Mouse (Mus musculus): ENCODE measurements around the gene Cryzl1.
A peak's percentile ranks its signal among the peaks of the same experiment; 100 is the strongest.

Gene Cryzl1

DNA sequence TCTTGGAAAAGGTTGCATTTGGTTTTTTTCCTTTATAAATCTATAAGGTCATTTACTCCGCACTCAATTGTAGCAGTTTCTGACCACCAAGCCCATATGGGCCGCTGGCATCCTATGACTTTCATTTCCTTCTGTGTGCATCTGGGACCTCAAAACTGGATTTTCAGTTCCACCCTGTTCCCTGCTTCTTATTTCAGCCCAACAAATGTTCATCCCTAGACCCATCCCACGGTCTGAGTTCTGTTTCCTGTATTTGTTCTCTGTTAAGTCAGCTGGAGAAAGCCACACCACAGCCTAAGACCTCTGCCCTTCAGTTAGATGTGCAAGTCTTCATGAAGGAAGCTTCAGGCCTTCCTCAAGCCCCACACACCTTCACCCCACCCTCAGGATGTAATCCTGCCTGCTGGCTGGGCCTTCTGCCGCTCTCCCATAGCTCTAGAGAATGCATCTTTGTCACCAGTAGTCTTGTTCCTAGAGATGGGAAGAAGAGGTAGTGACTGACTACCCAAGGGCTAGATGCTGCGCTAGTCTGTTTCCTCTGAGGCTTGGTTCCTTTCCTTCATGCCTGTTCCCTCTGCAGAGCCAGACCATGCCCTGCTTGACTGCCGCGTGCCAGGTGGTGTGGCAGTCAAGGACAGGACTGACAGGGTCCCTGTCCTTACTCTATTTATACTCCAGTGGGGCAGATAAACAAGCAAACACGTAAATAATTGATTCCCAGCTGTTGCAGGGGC is 11.6 kb upstream of the Cryzl1 start:
- no peak for DNase-seq

DNA sequence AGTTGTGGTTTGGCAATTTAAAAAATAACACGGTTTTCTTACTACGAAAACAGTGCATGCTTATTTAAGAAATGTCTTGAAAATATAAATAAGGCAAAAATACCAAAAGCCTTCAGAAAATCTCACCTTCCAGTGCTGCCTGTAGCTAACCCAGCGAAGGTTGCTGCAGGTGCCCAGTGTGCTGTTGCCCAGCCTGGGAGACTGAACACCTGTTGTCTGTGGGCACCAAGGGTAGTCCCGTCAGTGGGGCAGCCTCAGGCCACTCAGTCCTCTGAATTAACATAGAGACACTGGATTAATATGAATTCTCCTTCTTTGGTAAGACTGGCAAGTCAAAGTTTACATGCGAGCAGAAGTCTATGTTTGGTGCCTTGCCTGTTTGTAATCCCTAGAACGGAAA is 9.7 kb upstream of the Cryzl1 start:
- DNase-seq, result no peak

DNA sequence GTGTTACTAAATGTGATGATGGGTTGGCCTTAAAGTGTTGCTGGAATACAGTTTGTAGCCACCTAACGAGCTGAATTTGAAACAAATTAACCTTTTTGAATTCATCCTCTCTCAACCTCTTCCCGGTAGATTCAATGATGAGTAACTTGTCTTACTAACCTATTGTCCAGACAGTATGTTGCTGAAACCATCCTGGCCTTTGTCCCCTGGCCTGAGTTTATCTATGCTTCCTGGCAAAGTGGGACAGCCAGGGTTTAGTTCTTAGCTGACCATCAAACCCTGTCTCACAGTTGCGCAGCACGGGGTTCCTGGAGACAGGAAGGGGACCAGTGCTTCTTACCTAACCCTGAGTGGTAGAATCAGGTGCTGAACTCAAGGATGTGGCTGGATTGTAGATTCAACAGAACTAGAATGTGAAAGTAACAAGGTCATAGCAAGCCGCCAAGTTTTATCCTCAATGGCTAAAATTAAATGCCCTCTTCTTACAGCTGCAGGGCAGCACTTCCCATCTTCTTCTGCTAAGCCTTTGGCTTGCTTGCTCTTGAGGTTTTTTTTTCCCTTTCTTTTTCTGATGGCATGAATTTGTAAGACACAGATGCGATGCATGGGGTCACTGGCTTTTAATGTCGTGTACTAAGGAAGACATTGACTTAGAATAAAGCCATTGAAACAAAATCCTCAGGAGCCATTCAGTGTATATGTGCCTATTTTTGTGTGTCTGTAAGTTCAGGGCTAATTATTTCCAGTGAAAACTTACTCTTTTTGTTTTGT is 7.5 kb upstream of the Cryzl1 start:
- no peak for DNase-seq

DNA sequence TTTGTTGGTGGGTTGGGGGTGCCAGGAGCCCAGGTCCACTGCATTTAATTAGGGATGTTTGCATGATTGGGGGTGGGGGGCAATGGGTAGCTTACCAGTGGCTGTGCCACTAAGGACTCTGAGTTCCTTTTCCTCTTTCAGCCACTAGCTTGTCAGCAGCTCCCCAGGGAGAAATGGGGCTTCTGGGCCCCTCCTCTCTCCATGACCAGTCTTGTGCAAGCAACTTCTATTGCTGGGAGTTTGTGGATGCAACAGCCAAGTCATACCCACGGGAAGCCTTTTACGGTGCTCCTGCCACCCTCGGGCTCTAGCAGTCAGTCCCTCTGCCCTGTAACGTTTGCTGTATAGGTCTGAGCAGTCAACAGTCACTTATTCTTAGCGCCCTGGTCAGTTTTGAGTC is 6.0 kb upstream of the Cryzl1 start:
- DNase-seq, result no peak

DNA sequence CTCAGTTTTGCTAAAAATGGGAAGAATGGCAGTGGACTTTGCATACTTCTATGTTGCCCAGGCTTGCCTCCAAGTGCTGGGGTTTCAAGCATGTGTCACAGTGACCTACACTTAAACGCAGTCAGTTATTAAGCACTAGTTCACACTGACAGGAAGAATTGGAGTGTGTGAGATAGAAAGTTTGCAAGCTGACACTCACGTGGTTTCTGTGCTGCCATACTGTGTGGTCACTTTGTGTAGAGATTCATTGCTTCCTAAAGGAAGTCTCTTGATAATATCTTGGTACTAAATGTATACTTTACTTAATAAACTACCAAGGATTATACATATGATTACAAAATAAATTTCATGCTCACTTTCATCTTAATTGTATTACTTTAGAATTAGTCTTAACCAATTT is 4.0 kb upstream of the Cryzl1 start:
- DNase-seq, result no peak

DNA sequence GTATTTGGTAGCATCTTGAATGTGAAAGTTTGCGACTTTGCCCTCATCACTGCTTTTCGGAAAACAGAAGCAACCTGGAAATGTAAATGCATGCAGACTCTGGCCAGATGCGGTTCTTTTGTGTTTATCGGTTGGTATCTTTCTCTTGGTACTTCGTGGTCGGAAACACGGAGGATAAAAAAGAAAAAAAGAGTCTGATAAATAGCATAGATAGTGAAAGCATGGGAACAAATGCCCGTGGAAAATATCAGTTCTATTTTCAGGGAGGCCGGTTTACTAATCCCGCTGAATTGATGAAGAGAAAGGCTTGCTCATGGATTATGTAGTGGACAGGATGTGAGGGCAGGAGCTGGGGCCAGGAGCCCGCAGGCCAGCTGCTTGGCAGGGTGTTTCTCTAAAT is 1.7 kb upstream of the Cryzl1 start:
- DNase-seq, result no peak

DNA sequence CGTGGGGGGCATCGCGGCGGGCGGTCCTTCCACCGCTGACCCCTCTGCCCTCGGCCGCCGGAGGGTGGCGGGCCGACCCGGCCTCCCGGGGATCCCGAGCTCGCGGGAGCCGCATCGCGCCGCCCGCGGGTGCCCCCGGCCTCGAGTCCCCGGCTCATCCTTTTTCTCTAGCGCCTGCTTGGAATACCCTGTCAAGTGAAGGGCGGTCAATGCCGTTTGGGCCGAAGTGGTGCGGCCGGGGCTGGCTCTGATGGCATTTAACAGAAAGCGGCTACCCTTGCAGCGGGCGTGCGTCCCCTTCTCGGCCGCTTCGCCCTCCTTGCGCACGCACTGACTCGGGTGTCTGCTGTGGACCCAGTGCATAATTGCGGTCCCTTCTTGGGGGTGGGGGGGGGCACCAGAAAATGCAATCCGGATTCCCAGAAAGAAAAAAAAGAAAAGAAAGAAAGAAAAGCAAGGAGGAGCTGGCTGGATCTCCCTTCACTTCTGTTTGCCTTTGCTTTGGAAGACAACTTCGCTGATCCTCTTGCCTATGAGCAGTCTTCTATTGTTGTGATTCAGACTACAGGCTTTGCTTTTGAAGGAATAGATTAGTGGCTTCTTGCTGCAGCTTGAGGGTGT is 1.2 kb upstream of the Cryzl1 start:
- DNase-seq, result peak; percentile 23 to 58

DNA sequence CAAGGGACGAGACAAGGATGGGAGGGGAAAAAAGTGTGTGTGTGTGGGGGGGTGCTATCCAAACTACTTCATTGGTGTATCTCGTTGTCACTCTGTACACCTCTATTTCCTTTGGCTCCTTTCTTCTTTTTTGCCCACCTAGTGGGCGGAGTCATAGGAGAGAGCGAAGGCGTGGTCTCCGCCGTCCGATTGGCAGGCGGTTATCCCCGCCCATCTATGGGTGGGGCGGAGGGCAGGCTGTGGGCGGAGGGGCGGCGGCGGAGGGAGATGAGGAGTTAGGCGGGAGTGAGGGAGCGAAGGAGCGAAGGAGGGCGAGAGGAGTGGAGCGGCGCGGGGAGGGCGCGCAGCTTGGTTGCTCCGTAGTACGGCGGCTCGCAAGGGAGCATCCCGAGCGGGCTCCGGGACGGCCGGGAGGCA is 299 bp upstream of the Cryzl1 start, which contains the start of gene Itsn1:
Gene Itsn1, plus strand, starts transcription at position 216 of the 417 bp plus-strand sequence.
- peak; percentile 98 for DNase-seq

DNA sequence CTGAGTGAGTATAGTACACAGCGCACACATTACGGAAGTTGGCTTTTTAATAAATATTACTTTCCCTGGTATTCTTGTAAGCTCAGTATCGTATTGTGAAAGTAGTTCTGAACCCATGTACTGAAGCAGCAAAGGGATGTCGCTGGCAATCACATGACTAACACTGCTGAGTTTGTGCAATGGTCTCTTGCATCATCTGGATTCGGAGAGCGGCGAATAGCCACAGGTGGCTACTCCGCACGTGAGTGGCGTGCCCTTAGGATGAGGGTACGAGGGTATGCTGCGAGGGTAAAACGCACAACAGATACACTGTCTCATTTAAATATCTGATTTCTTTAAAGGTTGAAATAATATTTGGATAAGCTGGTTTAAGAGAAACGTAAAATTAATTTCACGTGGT is 1.3 kb downstream of the Cryzl1 start:
- no peak for DNase-seq

DNA sequence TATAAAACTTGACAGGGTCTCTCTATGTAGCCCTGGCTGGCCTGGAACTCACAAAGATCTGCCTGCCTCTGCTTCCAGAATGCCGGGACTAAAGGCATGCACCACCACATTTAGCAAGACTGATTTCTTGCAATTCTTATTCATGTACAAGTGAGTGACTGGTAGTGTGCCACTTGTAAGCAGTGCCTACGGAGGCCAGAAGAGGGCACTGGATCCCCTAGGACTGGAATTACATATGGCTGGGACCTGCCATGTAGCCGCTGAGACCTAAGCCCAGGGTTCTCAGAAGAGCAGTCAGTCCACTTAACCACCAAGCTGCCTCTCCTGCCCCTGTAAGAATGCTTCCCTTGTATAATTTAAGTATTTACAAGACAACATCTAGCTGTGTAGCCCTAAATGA is 4.5 kb downstream of the Cryzl1 start:
- DNase-seq, result peak; percentile 57 to 80

DNA sequence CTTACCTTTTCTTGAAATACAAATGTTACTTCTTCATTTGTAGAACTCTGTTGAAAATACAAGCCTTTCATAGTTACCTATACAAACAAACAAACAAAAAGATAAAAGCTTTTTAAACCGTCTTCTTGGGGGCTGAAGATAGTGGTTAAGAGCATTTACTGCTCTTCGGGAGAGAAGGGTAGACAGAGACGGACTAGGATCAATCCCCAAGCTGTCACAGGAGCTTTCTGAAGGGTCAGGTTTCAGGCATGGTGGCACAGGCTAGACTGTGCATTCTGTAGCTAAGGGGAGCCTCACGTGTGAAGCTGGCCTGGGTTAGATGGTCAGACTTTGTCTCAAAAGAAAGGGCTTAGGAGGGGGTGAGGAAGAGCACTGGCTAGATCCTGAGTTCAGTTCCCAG is 11.4 kb downstream of the Cryzl1 start:
- DNase-seq, result no peak

DNA sequence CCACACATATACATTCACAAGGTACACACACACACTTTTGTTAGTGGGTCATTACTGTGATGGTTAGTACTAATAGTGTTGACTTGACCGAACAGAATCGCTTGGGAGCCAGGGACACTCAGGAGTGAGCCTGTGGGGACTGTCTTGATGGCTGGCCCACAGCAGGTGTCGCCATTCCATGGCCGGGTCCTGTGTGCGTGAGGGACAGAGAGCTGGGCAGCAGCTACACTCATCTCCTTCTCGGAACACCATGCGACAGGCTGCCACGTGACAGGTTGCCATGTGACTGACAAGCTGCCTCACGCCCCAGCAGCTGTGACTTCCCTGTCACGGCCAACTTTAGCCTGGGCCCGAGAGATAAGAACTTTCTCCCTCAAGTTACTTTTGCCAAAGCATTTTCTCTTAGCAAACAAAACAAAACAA is 11.8 kb downstream of the Cryzl1 start:
- DNase-seq, result peak in 1 of 2 experiments; percentile 23

DNA sequence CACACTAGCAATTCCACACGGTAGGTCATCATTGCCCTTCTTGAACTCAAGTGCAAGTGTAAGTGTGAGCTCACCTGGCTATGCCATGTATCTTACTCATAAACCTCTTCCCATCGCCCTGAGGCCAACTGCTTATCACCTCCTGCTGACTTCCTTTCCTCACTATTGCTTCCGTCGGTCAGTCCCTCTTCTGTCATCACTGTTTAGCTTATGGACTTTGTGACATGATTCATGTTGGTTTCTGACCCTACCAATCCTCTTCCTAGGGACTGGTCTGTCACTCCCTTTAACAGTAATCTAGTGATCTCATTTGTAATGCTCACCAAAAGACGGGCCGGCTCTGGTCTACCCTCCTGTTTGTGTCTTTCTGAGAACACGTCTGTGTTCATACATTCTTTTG is 18.5 kb downstream of the Cryzl1 start:
- DNase-seq, result no peak

DNA sequence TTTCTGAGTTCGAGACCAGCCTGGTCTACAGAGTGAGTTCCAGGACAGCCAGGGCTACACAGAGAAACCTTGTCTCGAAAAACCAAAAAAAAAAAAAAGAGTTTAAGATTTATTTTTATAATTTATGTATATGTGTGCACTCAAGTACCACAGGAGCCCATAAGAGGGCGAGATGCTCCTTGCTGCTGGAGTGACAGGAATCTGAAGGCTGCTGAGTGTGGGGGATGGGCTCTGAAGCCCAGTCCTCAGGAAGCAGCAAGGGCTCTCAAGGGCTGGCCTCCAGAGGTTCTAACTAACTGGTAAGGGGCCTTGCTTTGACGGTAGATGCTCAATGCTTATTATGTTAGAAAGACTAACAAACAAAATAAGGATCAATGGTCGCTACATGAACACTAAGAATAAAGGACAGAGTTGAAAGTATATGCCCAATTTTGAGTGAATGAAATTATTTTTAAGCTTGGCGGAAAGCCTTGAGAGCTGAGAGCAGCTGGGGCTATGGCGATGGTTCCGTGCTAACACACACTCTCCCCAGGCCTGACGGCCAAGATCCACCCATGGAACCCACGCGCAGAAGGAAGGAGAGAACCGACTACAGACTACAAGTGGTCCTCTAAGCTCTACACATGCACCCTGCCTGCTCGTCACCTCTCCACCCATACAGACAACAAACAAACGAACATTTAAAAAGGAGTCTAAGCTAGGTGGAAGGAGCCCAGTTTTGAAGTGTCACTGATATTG is 24.0 kb downstream of the Cryzl1 start:
- no peak for DNase-seq

DNA sequence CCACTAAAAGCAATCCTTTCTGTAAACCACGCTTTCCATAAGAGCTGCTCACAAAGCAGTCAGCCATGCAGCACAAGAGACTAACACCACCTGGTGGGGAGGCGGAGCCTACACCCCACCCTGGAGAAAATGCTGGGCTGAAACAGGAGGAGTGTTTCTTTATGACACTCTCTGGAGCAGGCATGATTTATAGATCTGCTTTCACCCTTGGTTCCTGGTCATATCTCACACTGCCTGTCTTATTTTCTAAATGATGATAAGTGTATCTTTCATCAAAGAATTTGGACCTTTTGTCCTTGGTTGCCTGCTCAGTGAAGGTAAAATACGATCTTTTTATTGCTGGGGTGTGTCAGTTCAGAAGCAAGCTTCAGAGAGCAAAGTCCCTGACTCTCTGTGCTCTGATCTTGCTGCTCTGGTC is 26.0 kb downstream of the Cryzl1 start:
- no peak for DNase-seq

DNA sequence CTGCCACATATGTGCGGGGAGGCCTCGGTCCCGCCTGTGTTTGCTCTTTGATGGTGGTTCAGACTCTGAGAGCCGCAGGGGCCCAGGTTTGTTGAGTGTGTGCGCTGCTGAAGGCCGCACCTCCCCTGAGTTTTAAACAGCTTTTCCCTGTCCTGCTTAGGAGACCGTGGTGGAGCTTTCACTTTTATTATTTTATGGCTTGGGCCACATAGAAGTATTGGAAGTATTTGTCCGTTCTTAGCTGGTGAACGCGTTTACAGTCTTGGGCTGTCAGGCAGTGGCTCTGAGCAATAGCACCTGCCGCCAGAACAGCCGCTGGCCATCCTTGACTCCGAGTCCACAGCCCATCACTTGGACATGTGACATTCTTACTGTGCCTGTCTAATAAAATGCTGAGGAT is 26.9 kb downstream of the Cryzl1 start:
- DNase-seq, result no peak

DNA sequence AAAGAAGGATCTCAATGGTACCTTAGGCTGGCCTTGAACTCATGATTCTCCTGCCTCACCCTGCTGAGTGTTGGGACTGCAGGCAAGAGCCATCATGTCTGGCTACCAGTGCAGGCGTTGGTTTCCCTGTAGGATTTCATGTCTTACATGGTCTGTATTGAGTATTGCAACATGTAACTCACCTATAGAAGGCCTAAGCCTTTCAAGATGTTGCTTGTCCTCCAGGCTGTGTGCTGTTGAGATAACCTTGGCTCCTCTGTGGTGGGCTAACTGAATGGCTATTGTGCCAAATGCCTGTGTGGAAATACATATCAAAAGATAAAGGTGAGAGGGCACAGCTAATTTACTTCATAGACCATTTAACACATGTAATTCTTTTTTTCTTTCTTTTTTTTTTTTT is 29.8 kb downstream of the Cryzl1 start:
- DNase-seq, result no peak

DNA sequence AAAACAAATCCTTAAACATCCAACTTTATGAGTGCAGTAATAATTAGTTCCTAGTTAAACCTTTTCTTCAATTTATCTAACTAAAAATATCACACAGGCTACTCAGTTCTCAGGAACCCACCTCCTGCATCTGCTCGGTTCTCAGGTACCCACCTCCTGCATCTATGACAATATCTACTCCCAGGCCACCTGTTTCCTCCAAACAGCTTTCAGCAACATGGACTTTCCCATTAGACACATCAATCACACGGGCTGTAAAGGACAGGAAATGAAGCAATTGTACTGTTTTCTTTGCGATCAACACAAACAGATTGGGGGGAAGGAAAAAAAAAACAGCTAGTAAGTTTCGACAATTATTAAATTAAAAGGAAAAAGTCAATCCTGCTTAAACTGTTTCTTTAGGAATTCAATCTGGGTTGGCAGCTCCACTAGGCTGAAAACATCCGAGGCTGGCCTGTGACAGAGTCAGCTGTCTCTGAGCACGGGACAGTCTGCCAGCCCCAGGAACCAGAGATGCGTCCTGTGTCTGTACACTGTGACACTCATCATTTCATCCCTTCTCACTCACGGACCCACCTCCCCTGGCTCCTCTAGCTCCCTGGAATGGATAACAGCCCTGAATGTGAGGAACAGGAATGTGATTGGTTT is 33.5 kb downstream of the Cryzl1 start:
- DNase-seq, result peak in 1 of 2 experiments; percentile 26

DNA sequence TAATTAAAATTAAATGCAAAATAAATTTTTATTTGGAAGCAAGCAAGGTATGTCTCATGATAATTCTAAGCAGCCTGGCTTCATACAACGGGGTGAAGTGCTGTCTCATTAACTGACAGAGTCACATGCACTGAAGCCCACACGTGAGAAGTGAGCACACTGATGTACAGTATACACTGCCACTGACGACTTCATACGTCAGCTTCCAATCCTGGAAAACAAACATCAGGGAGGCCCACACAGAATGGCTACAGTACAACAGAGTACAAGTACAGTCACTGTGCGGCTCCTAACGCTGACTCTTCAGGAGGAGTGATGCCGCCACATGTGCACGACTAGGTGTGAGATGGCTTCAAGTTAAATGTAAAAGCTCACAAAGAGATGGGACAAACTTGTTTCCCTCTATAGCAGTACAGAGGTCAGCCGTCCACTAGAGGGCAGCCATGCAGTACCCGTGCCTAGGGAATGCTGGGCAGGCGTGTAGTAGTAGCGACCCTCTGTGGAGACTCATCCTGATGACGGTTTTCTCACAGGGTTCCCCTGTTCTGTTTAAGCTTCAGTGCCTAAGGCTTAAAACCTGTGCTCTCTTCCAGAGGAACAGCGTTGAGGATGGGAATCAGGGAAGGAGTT is 34.2 kb downstream of the Cryzl1 start:
- peak; percentile 74 to 91 for DNase-seq

DNA sequence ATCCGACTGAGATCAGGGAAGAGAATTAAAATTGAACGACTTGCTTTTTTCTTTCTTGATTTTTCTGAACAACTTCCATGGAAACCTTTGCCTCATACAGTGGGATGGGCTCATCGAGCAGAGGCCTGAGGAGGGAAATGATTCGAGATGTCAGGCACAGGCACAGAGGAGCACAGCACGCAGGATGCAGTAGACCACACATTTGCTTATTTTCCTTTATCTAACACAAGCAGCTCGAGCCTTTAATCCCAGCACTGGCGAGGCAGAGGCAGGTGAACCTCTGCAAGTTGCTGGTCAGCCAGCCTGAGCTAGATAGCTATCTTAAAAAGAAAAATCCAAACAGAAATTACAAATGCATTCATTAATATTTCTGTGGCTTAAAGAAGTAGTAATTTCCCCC is 39.0 kb downstream of the Cryzl1 start:
- DNase-seq, result no peak

DNA sequence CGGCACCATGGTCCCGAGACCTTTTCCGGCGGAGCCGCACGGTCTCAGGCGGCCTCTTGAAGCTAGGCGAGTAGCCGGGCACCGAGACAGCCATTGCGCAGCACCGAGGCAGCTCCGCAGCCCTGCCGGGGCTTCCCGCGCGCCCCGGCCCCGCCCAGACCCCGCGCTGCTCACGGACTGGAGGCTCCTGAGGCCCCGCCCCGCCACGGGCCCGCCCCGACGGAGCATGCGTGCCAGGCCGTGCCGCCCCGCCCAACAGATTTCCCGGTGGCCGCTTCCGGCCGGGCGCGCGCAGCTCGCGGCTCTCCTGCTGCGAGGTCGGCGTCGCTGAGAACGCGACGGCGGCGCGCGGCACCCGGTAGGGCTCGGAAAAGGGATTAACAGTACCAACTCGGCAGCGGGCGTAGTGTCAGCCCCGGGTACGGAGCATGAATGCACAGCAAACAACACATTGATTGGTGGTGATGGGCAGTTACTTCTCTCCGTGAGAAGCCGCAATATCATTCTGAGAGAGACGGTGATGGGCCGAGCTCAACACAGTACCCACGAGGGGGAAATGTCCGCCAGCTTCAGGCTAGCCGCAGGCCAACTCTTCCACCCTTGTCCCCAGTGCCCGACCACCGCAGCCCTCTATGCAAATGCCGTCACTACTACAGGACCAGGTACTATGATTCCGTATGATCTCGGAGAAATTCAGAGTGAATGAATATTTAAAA is 40.0 kb downstream of the Cryzl1 start, which contains the start of gene Donson:
Gene Donson, minus strand, starts transcription at position 152 of the 716 bp plus-strand sequence.
- peak; percentile 96 to 99 for DNase-seq

Measured in kidney, postnatal 36 days (tissue).